Mouse (Mus musculus) embryonic stem cell, embryonic (primary cell): ENCODE data around the gene Pnpla7.

Experiments
- CTCF ChIA-PET, 4 experiments: fragments of 300-600 bp in 2 of 4; fragments of 350-600 bp in 2 of 4; sonication (Branson Sonifier 250); formaldehyde crosslinking; loops; one replicate each; lab custom pipeline; 2022; ENCODE audit warnings: inconsistent platforms in 2 of 4; lab: Charles Lee
- POLR2A ChIA-PET, 4 experiments: fragments of 300-600 bp in 2 of 4; fragments of 350-600 bp in 2 of 4; sonication (Branson Sonifier 250); formaldehyde crosslinking; loops; one replicate each; lab custom pipeline; 2022; ENCODE audit warnings: antibody characterized with exemption in 4 of 4, inconsistent platforms in 1 of 4; lab: Charles Lee

Pnpla7 gene

GRCm38 (mm10) chr2:24975704-24976297 is at the start of gene Pnpla7:
Gene Pnpla7, plus strand, starts transcription at chr2:24976033.
- CTCF ChIA-PET, result interaction anchor here in 3 of 4 experiments (0.6 to 1.5 kb wide), 10 partner anchors 12 to 305 kb away, joined by 3 to 5 read pairs (median 3); partner anchors contain the start of genes Arrdc1 (in 1 of the 3) and Nrarp (in 1 of the 3)
- POLR2A ChIA-PET, result interaction anchor here in 3 of 4 experiments (0.7 to 7.4 kb wide), 30 partner anchors 9 to 291 kb away, joined by 3 to 78 read pairs (median 5); partner anchors contain the start of genes Arrdc1 (in 3 of the 3), Zmynd19 (in 3 of the 3), Dph7 (in 2 of the 3) and Nrarp (in 2 of the 3)

GRCm38 (mm10) chr2:24926345-24926964 is 49.4 kb upstream of the Pnpla7 start:
- CTCF ChIA-PET, result no interaction called here
- POLR2A ChIA-PET, result interaction anchor here in 3 of 4 experiments (0.5 to 4.0 kb wide), 3 partner anchors 8 to 39 kb away, joined by 6 to 26 read pairs (median 15); partner anchors contain the start of gene Arrdc1 (in 2 of the 3)

- ChIA-PET POLR2A (interaction anchor here in 3 of 4 experiments (0.5 to 4.0 kb wide), 3 partner anchors 8 to 39 kb away, joined by 6 to 26 read pairs (median 15); partner anchors contain the start of gene Arrdc1 (in 2 of the 3)), CTCF (no interaction called here)
Measured at GRCm38 (mm10) chr2:24926965-24927358, 48.9 kb upstream of the Pnpla7 start.

- CTCF ChIA-PET, result interaction anchor here in 1 of 4 experiments (0.6 kb wide), 1 partner anchor 55 kb away, joined by 3 read pairs; no protein-coding TSS in a partner anchor
- POLR2A ChIA-PET, result interaction anchor here in 2 of 4 experiments (1.1 to 1.3 kb wide), 2 partner anchors 8 kb away, joined by 4 to 6 read pairs; partner anchors contain the start of gene Ehmt1 (in 2 of the 2)
Measured at GRCm38 (mm10) chr2:24927810-24928479, 47.9 kb upstream of the Pnpla7 start.

- ChIA-PET POLR2A (interaction anchor here in 1 of 4 experiments (1.3 kb wide), 1 partner anchor 9 kb away, joined by 6 read pairs; the partner anchor contains the start of gene Ehmt1), CTCF (no interaction called here)
Measured at GRCm38 (mm10) chr2:24929119-24929518, 46.7 kb upstream of the Pnpla7 start.

- CTCF ChIA-PET, result no interaction called here
- POLR2A ChIA-PET, result no interaction called here
Measured at GRCm38 (mm10) chr2:24929593-24929992, 46.2 kb upstream of the Pnpla7 start.

- ChIA-PET CTCF (interaction anchor here in 3 of 4 experiments (0.8 to 1.8 kb wide), 22 partner anchors 11 to 491 kb away, joined by 3 to 13 read pairs (median 3); partner anchors contain the start of genes Zmynd19 (in 2 of the 3), Dph7 (in 1 of the 3), Nrarp (in 1 of the 3) and Pnpla7 (in 1 of the 3)), POLR2A (interaction anchor here (0.6 to 6.5 kb wide), 89 partner anchors 8 to 929 kb away, joined by 3 to 163 read pairs (median 5); partner anchors contain the start of genes Ehmt1 (in 4 of the 4), Zmynd19 (in 4 of the 4), Mrpl41 (in 3 of the 4) and Pnpla7 (in 3 of the 4))
Measured at GRCm38 (mm10) chr2:24934441-24934963, 41.3 kb upstream of the Pnpla7 start.

GRCm38 (mm10) chr2:24935057-24935796 is 40.6 kb upstream of the Pnpla7 start, which contains the start of gene Arrdc1:
Gene Arrdc1, minus strand, starts transcription at chr2:24935252.
- POLR2A ChIA-PET, result interaction anchor here (0.6 to 6.5 kb wide), 113 partner anchors 8 to 1343 kb away, joined by 3 to 163 read pairs (median 4); partner anchors contain the start of genes Ehmt1 (in 4 of the 4), Zmynd19 (in 4 of the 4), Mrpl41 (in 3 of the 4) and Pnpla7 (in 3 of the 4)
- CTCF ChIA-PET, result interaction anchor here (0.6 to 1.8 kb wide), 29 partner anchors 10 to 490 kb away, joined by 3 to 13 read pairs (median 3); partner anchors contain the start of genes Ehmt1 (in 2 of the 4), Zmynd19 (in 2 of the 4), Dph7 (in 1 of the 4) and Nrarp (in 1 of the 4)

GRCm38 (mm10) chr2:24942092-24942491 is 33.7 kb upstream of the Pnpla7 start:
- POLR2A ChIA-PET, result interaction anchor here in 1 of 4 experiments (0.6 to 1.4 kb wide), 2 partner anchors 9 to 103 kb away, joined by 6 read pairs; no protein-coding TSS in a partner anchor
- CTCF ChIA-PET, result interaction anchor here in 2 of 4 experiments (0.7 to 0.9 kb wide), 2 partner anchors 19 to 635 kb away, joined by 3 read pairs; no protein-coding TSS in a partner anchor

- ChIA-PET POLR2A (interaction anchor here in 2 of 4 experiments (1.0 to 3.1 kb wide), 2 partner anchors 9 kb away, joined by 3 to 14 read pairs; partner anchors contain the start of gene Arrdc1 (in 2 of the 2)), CTCF (interaction anchor here in 1 of 4 experiments (0.7 kb wide), 2 partner anchors 13 to 139 kb away, joined by 4 read pairs; no protein-coding TSS in a partner anchor)
Measured at GRCm38 (mm10) chr2:24944304-24944703, 31.5 kb upstream of the Pnpla7 start.

- POLR2A ChIA-PET, result interaction anchor here (0.5 to 7.6 kb wide), 53 partner anchors 8 to 508 kb away, joined by 3 to 163 read pairs (median 4); partner anchors contain the start of genes Arrdc1 (in 4 of the 4), Dph7 (in 3 of the 4), Ehmt1 (in 3 of the 4) and Mrpl41 (in 3 of the 4)
Measured at GRCm38 (mm10) chr2:24949421-24950188, 26.2 kb upstream of the Pnpla7 start, which contains the start of gene Zmynd19. Gene Zmynd19, plus strand, starts transcription at chr2:24949792.

GRCm38 (mm10) chr2:24950189-24950535 is 25.7 kb upstream of the Pnpla7 start:
- POLR2A ChIA-PET, result interaction anchor here (0.6 to 7.6 kb wide), 31 partner anchors 8 to 959 kb away, joined by 3 to 163 read pairs (median 4); partner anchors contain the start of genes Arrdc1 (in 4 of the 4), Dph7 (in 2 of the 4), Mrpl41 (in 2 of the 4) and Nelfb (in 2 of the 4)
- CTCF ChIA-PET, result interaction anchor here in 3 of 4 experiments (0.7 to 1.5 kb wide), 4 partner anchors 9 to 25 kb away, joined by 3 to 9 read pairs (median 4); partner anchors contain the start of genes Arrdc1 (in 1 of the 3) and Mrpl41 (in 1 of the 3)

More at GRCm38 (mm10) chr2:24949421-24950188, 26.2 kb upstream of the Pnpla7 start, which contains the start of gene Zmynd19:
- CTCF ChIA-PET, result interaction anchor here in 2 of 4 experiments (0.8 to 3.0 kb wide), 6 partner anchors 9 to 15 kb away, joined by 3 to 13 read pairs (median 6); partner anchors contain the start of gene Arrdc1 (in 2 of the 2)

- POLR2A ChIA-PET, result interaction anchor here in 3 of 4 experiments (0.8 to 7.6 kb wide), 12 partner anchors 8 to 57 kb away, joined by 3 to 163 read pairs (median 6); partner anchors contain the start of genes Arrdc1 (in 2 of the 3), Mrpl41 (in 2 of the 3), Pnpla7 (in 2 of the 3) and Dph7 (in 1 of the 3)
- CTCF ChIA-PET, result interaction anchor here in 1 of 4 experiments (1.0 kb wide), 1 partner anchor 10 kb away, joined by 3 read pairs; the partner anchor contains the start of gene Dph7
Measured at GRCm38 (mm10) chr2:24952537-24953055, 23.2 kb upstream of the Pnpla7 start.

- CTCF ChIA-PET, result interaction anchor here in 3 of 4 experiments (0.6 to 1.7 kb wide), 12 partner anchors 10 to 61 kb away, joined by 3 to 7 read pairs (median 3); partner anchors contain the start of genes Arrdc1 (in 1 of the 3) and Mrpl41 (in 1 of the 3)
- POLR2A ChIA-PET, result interaction anchor here (0.6 to 6.6 kb wide), 19 partner anchors 9 to 411 kb away, joined by 3 to 103 read pairs (median 5); partner anchors contain the start of genes Zmynd19 (in 4 of the 4), Arrdc1 (in 3 of the 4), Mrpl41 (in 2 of the 4) and Pnpla7 (in 2 of the 4)
Measured at GRCm38 (mm10) chr2:24960910-24961309, 14.9 kb upstream of the Pnpla7 start.
